Mouse (Mus musculus) lung, embryonic 16.5 days (tissue): Measurements from ENCODE around the gene Ngfr. TPM values are rescaled to one million over a fixed set of nuclear protein-coding genes. Genes with fewer than 3 reads are reported as not detected.
A peak's percentile ranks its signal among the peaks of the same experiment; 100 is the strongest.

Source experiments
- ATAC-seq: fragments of 200-750 bp; cut with Nextera tagmentation; 2 replicates; pipeline ENCODE4 v1.8.0; 2017; ENCODE audit warnings: low read depth, mild to moderate bottlenecking, moderate library complexity
- H3K27ac ChIP-seq: fragments of 300-500 bp; sonication (generic); 2 replicates; pipeline ENCODE4 v1.5.1; 2014; ENCODE audit warnings: mild to moderate bottlenecking, control low read depth, low read length
- H3K27me3 ChIP-seq: fragments of 300-500 bp; sonication (generic); 2 replicates; pipeline ENCODE4 v1.6.1; 2014; ENCODE audit warnings: low read depth, low read length, mixed read lengths; ENCODE audit not compliant: control insufficient read depth, insufficient read depth
- H3K36me3 ChIP-seq: fragments of 300-500 bp; sonication (generic); 2 replicates; pipeline ENCODE4 v1.6.1; 2014; ENCODE audit warnings: low read length; ENCODE audit not compliant: control insufficient read depth, insufficient read depth
- H3K4me1 ChIP-seq: fragments of 300-500 bp; sonication (generic); replicated peaks from 2 replicates; pipeline ENCODE4 v1.6.1; 2014; ENCODE audit warnings: low read length, mixed read lengths; ENCODE audit not compliant: control insufficient read depth, insufficient read depth
- H3K4me2 ChIP-seq: fragments of 300-500 bp; sonication (generic); 2 replicates; pipeline ENCODE4 v1.6.1; 2014; ENCODE audit warnings: low read depth, low read length, control low read depth
- H3K4me3 ChIP-seq: fragments of 300-500 bp; sonication (generic); 2 replicates; pipeline ENCODE4 v1.5.1; 2014; ENCODE audit warnings: mild to moderate bottlenecking, low read length, control low read depth
- H3K9ac ChIP-seq: fragments of 300-500 bp; sonication (generic); 2 replicates; pipeline ENCODE4 v1.6.1; 2014; ENCODE audit warnings: low read length, control low read depth
- H3K9me3 ChIP-seq: fragments of 300-500 bp; sonication (generic); 2 replicates; pipeline ENCODE4 v1.6.1; 2016; ENCODE audit warnings: low read length; ENCODE audit not compliant: control insufficient read depth
- WGBS: fragments of 180-500 bp; shearing (Covaris S2); extraction: QIAGEN DNeasy Blood & Tissue Kit; methylation state at CpG from one replicate; pipeline ENCODE4 v1.1.7; 2014; 5-methylcytosine and 5-hydroxymethylcytosine counted together
- polyA plus RNA-seq: library from polyadenylated mRNA; unstranded; fragments of >200 nt; fragmentation: Nextera tagmentation; extraction: Ambion mirVana; gene quantifications from 2 replicates; pipeline ENCODE4 v1.2.1, GENCODE M21; 2015

Ngfr gene
- polyA plus RNA-seq, 1 experiment from 2014 or later = 4.3 TPM

GRCm38 (mm10) chr11:95544546-95545327 lies 42.8 kb downstream of the Ngfr start:
- no peak overlapping the region for H3K9ac ChIP-seq
- H3K27me3 ChIP-seq = no peaks in the 10 kb centered on the region
- H3K4me3 ChIP-seq = no peak overlapping the region
- peaks cover 4% of the 10 kb centered on the region for H3K4me1 ChIP-seq
- WGBS = 81% methylated on average over 8 of the region's 8 CpGs
- no peak for ATAC-seq
- no peaks in the 10 kb centered on the region for H3K9me3 ChIP-seq
- no peak overlapping the region for H3K27ac ChIP-seq
- H3K36me3 ChIP-seq = no peaks in the 10 kb centered on the region
- H3K4me2 ChIP-seq = no peak overlapping the region

DNA sequence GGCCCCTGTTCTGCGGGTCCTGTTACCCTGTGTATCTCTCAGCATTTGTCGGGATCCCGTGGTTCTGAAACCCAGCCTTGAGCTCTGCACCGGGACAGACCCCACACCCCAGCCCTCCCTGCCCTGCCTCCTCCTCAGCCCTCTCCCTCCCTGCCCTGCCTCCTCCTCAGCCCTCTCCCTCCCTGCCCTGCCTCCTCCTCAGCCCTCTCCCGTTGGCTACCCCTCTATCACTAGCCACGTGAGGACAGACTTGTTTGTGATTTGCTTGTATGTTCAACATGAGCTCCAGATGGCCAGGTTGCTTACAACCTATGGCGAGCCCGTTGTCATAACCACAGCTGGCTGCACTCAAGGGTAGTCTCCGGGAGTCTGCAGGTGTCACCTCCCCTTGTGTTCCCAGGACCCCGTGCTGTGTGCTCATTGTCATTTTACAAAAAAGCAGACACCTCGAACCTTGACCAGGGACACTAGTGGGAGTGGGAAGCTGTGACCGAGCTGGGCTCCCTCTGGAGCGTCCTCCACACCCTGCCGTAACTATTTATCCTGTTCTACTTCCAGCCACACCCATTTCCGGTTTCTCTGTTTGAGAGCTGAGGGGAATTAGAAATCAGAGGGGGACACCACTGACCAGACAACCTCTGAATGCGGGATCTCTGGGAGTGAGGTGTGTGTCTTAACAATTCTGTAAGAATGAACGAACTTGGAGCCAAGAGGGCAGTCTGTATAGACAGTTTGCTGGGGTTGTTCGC lies 46.7 kb downstream of the Ngfr start:
- Histone ChIP-seq H3K4me3 (no peak overlapping the region), H3K4me1 (peaks cover 4% of the 10 kb centered on the region), H3K9ac (no peak overlapping the region), H3K27ac (no peak overlapping the region), H3K4me2 (peak overlapping the region; percentile 29), H3K9me3 (no peaks in the 10 kb centered on the region), H3K36me3 (no peaks in the 10 kb centered on the region), H3K27me3 (no peaks in the 10 kb centered on the region)
- WGBS = 14% methylated on average over 18 of the region's 18 CpGs
- ATAC-seq = no peak; the same call in 1 of the 2 replicates

DNA sequence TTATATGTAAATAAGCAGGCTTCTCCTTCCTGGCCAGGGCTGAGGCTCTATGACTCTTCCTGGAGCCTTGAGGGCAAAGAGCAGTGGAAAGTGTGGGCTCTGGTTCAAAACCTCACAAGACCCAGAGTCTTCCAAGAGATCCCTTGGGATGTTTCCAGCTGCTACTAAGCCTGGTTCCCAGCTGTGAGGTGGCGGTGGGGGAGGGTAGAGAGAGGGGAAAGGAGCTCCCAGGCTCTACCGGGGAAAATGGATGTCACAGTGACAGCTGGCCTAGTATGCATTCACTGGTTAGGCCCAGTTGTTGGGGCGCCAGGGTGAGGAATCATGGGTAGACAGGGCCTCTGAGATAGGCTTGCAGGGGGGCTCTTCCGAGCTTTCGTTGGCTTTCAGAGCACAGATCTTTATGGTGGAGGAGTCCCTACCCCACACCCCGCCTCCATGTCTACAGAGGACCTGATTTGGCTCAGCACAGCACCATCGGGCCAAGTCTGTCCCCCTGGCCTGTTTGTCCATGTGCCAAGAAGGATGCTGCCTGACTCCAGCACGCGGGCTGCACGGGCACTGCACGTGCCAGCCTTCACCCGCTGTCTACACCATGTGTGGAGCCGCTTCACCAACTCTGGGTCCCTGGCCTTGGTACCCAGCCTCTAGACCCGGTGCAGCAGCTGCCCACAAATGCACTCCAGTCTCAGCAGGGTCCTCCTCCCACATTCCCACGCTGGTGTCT lies 49.0 kb downstream of the Ngfr start:
- no peaks in the 10 kb centered on the region for H3K9me3 ChIP-seq
- peak; percentile 27; the same call in 1 of the 2 replicates for ATAC-seq
- no peak overlapping the region for H3K9ac ChIP-seq
- H3K4me1 ChIP-seq = peaks cover 4% of the 10 kb centered on the region
- no peak overlapping the region for H3K27ac ChIP-seq
- H3K27me3 ChIP-seq = no peaks in the 10 kb centered on the region
- no peaks in the 10 kb centered on the region for H3K36me3 ChIP-seq
- no peak overlapping the region for H3K4me2 ChIP-seq
- WGBS = 61% methylated on average over 15 of the region's 15 CpGs
- H3K4me3 ChIP-seq = no peak overlapping the region

DNA sequence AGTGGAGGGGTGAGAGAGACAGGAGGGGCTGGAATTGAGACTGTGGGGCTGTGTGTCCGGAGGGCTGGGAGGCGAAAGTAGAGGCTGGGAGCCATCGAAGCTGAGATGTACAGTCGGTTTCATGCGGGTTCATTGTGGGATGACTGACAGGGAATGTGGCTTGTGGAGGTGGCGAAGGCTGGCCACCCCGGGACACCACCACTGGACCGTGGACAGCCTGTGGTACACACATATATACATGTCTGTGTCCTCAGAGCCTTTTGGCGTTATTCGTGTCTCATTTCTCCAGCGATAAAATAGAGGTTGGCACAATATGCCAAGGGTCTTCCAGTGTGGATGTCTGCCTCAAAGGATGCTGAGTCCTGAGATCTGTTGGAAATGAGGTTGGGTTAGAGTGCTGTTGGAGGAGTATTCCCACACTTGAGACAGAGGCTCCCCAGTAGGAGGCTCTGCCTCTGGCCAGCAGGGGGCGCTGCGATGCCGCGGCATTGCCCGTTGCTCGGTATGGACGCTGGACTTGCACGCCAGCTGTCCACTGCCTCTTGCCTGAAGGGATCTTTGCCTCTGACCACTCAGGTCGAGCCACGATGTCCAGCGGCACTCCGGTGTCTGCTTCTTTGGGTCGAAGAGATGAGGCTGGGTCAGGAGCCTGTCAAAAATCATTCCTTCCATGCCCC lies 53.9 kb downstream of the Ngfr start:
- Histone ChIP-seq H3K4me2 (0 out of 2 replicates have a peak overlapping the region, but pooled peaks have one; percentile 13), H3K9me3 (no peaks in the 10 kb centered on the region), H3K36me3 (no peaks in the 10 kb centered on the region), H3K4me3 (no peak overlapping the region), H3K27me3 (no peaks in the 10 kb centered on the region), H3K27ac (no peak overlapping the region), H3K9ac (no peak overlapping the region), H3K4me1 (no peaks in the 10 kb centered on the region)
- 19% methylated on average over 24 of the region's 24 CpGs for WGBS
- ATAC-seq = peak; percentile 89

GRCm38 (mm10) chr11:95532353-95533072 lies 55.0 kb downstream of the Ngfr start:
- H3K36me3 ChIP-seq = no peaks in the 10 kb centered on the region
- no peaks in the 10 kb centered on the region for H3K4me1 ChIP-seq
- H3K4me2 ChIP-seq = no peak overlapping the region
- no peak overlapping the region for H3K9ac ChIP-seq
- ATAC-seq = no peak
- no peaks in the 10 kb centered on the region for H3K9me3 ChIP-seq
- no peak overlapping the region for H3K27ac ChIP-seq
- H3K4me3 ChIP-seq = no peak overlapping the region
- 53% methylated on average over 13 of the region's 13 CpGs for WGBS
- H3K27me3 ChIP-seq = no peaks in the 10 kb centered on the region

GRCm38 (mm10) chr11:95528231-95528630 lies 59.3 kb downstream of the Ngfr start:
- no peak overlapping the region for H3K4me3 ChIP-seq
- no peak for ATAC-seq
- H3K9ac ChIP-seq = no peak overlapping the region
- no peak overlapping the region for H3K4me2 ChIP-seq
- no peaks in the 10 kb centered on the region for H3K9me3 ChIP-seq
- H3K27ac ChIP-seq = no peak overlapping the region
- H3K36me3 ChIP-seq = no peaks in the 10 kb centered on the region
- H3K27me3 ChIP-seq = no peaks in the 10 kb centered on the region; the same call in 1 of the 2 replicates
- WGBS = 81% methylated on average over 3 of the region's 3 CpGs
- H3K4me1 ChIP-seq = no peaks in the 10 kb centered on the region

DNA sequence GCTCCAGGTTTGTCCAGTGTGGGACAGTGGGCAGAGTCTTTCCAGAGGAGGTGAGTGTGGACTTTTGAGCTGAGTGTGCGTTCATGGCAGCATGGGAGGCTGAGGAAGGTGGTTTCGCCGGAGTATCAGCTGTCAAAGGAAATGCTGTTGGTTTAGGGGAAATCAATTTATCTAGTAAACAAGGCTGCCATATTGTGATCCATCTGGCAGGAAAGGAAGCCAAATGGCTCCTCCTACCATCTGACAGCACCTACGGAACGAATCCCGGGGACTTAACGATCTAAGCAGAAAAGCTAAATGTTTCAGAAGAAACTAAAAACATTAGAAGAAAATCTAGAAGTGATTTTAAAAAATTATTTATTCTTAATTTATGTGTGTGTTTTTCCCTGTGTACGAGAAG lies 60.2 kb downstream of the Ngfr start:
- no peak overlapping the region for H3K4me3 ChIP-seq
- H3K4me2 ChIP-seq = no peak overlapping the region
- H3K4me1 ChIP-seq = no peaks in the 10 kb centered on the region
- no peak overlapping the region for H3K27ac ChIP-seq
- no peak overlapping the region for H3K9ac ChIP-seq
- no peaks in the 10 kb centered on the region for H3K9me3 ChIP-seq
- 69% methylated on average over 8 of the region's 8 CpGs for WGBS
- no peaks in the 10 kb centered on the region; the same call in 1 of the 2 replicates for H3K27me3 ChIP-seq
- ATAC-seq = no peak
- H3K36me3 ChIP-seq = no peaks in the 10 kb centered on the region

GRCm38 (mm10) chr11:95521563-95521962 lies 66.0 kb downstream of the Ngfr start:
- H3K4me1 ChIP-seq = peaks cover under 1% of the 10 kb centered on the region; the same call in 1 of the 2 replicates
- H3K4me3 ChIP-seq = peak overlapping the region; percentile 25
- under 1% methylated on average over 13 of the region's 13 CpGs for whole genome bisulfite sequencing
- H3K36me3 ChIP-seq = no peaks in the 10 kb centered on the region
- H3K27ac ChIP-seq = no peak overlapping the region
- H3K4me2 ChIP-seq = peak overlapping the region; percentile 50
- H3K27me3 ChIP-seq = no peaks in the 10 kb centered on the region; the same call in 1 of the 2 replicates
- no peaks in the 10 kb centered on the region for H3K9me3 ChIP-seq
- no peak overlapping the region for H3K9ac ChIP-seq
- peak; percentile 62 for ATAC-seq
